Mouse (Mus musculus) limb, embryonic 13.5 days (tissue): ENCODE data around the gene Enox1. TPM values are rescaled to one million over a fixed set of nuclear protein-coding genes. Genes with fewer than 3 reads are reported as not detected.
"Not testable (repeated sequence)": the region's sequence is repeated elsewhere in the genome, so short reads cannot be mapped to it uniquely, and the experiment has no call there.

Source experiments
- ATAC-seq: fragments of 200-750 bp; cut with Nextera tagmentation; 2 replicates; pipeline ENCODE4 v1.8.0; 2017; ENCODE audit warnings: low read depth, moderate number of reproducible peaks, moderate TSS enrichment; ENCODE audit not compliant: low FRiP score
- H3K27ac ChIP-seq: fragments of 300-500 bp; sonication (generic); 2 replicates; pipeline ENCODE4 v1.5.1; 2015; ENCODE audit warnings: inconsistent platforms, mild to moderate bottlenecking, moderate library complexity
- H3K27me3 ChIP-seq: fragments of 300-500 bp; sonication (generic); 2 replicates; pipeline ENCODE4 v1.6.1; 2015; ENCODE audit warnings: mild to moderate bottlenecking, inconsistent platforms
- H3K36me3 ChIP-seq: fragments of 300-500 bp; sonication (generic); 2 replicates; pipeline ENCODE4 v1.6.1; 2015; ENCODE audit warnings: inconsistent platforms, mild to moderate bottlenecking, moderate library complexity
- H3K4me1 ChIP-seq: fragments of 300-500 bp; sonication (generic); 2 replicates; pipeline ENCODE4 v1.6.1; 2015; ENCODE audit warnings: inconsistent platforms
- H3K4me2 ChIP-seq: fragments of 300-500 bp; sonication (generic); replicated peaks from 2 replicates; pipeline ENCODE4 v1.6.1; 2015; ENCODE audit warnings: inconsistent platforms, mild to moderate bottlenecking, moderate library complexity
- H3K4me3 ChIP-seq: fragments of 300-500 bp; sonication (generic); 2 replicates; pipeline ENCODE4 v1.5.1; 2015; ENCODE audit warnings: moderate library complexity, mild to moderate bottlenecking, inconsistent platforms
- H3K9ac ChIP-seq: fragments of 300-500 bp; sonication (generic); 2 replicates; pipeline ENCODE4 v1.6.1; 2015; ENCODE audit warnings: mild to moderate bottlenecking, inconsistent platforms
- H3K9me3 ChIP-seq: fragments of 300-500 bp; sonication (generic); 2 replicates; pipeline ENCODE4 v1.6.1; 2016; ENCODE audit warnings: inconsistent platforms
- WGBS: fragments of 180-500 bp; shearing (Covaris S2); methylation state at CpG from one replicate; pipeline ENCODE4 v1.1.7; 2015; 5-methylcytosine and 5-hydroxymethylcytosine counted together
- polyA plus RNA-seq: library from polyadenylated mRNA; unstranded; fragments of >200 nt; fragmentation: Nextera tagmentation; extraction: Ambion mirVana; gene quantifications from 2 replicates; pipeline ENCODE4 v1.2.1, GENCODE M21; 2015

The Enox1 gene
- polyA plus RNA-seq, 1 experiment from 2014 or later = 18.9 TPM

DNA sequence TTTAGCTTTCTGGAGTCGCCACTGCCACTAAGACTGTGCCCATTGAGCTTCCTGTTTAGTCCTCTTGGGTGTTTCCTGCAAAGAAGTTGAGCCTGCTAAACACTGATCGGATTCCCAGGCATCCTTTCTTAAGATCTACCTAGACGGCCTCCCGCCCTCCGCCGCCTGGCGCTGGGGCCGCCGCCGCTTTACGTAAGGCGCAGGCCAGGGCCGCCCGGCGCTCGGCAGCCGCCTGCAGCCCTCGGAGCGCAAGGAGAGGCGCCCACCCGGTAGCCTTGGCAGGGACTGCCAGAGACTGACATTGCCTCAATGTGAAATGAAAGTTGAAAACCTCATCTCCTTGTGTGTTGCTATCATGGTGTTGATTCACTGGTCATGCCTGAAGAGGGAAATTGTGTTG lies 383.0 kb downstream of the Enox1 start:
- not testable (repeated sequence) for H3K4me2 ChIP-seq, H3K4me3 ChIP-seq, H3K36me3 ChIP-seq, H3K9ac ChIP-seq, H3K27ac ChIP-seq, H3K9me3 ChIP-seq, ATAC-seq, H3K27me3 ChIP-seq
- 56% methylated on average over 21 of the region's 21 CpGs for WGBS
- H3K4me1 ChIP-seq = peaks cover 15% of the 10 kb centered on the region; the same call in 1 of the 2 replicates

DNA sequence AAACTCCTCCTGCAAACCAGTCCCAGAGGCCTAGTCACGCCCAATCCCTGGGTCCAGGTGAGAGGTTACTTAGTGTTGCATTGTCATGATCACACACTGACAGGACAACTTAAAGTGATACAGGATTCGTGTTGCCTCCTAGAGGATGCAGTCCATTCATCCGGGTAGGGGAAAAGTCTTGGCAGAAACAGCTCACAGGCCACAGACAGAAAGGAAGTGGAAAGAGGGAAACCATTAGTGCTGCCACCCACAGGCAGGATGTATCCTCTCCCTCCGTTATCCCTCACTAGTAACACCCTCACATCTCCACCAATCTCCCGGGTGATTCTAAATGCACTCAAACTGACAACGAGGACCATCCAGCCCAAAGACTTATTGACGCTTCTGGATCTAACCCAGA lies 385.4 kb downstream of the Enox1 start:
- H3K9ac ChIP-seq = no peak overlapping the region
- H3K36me3 ChIP-seq = no peaks in the 10 kb centered on the region
- H3K27ac ChIP-seq = no peak overlapping the region
- peaks cover 7% of the 10 kb centered on the region; the same call in 1 of the 2 replicates for H3K9me3 ChIP-seq
- H3K4me1 ChIP-seq = peaks cover 15% of the 10 kb centered on the region; the same call in 1 of the 2 replicates
- no peak overlapping the region for H3K4me3 ChIP-seq
- no peak overlapping the region for H3K4me2 ChIP-seq
- no peak for ATAC-seq
- 69% methylated on average over 7 of the region's 7 CpGs for WGBS
- no peaks in the 10 kb centered on the region for H3K27me3 ChIP-seq

DNA sequence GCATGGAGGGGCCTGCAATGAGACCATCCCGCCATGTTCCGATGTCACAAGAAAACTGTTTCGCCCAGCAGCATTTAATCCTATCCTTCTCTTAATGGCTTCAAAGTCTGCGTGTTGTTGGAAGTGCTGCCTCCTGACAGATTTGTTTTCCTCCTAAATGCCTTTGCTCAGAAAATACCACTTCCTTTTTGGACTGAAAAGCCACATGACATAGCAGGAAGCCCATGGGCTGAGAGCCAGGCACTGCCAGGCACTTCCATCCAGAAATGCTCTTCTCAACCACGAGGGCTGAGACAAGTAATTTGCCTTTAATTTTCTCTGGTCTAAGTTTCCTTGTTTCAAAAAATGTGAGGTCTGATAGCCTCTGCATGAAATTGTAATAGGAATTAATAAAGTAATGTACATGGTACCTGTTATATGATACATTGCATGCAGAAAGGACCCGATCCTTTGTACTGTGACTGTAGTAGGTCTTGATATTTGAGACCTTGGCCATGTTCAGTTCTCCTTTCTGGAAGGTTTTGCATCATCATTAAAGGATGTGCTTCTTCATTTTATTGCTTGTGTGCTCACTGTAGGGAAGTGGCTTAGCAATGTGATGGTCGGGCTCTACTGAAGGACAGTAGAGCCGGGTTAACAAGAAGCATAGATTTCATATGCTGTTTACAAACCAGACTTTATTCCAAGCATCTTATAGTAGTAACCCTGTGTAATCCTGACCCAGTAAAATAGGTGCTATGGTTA lies 390.1 kb downstream of the Enox1 start:
- no peak for ATAC-seq
- Histone ChIP-seq H3K27me3 (no peaks in the 10 kb centered on the region), H3K9ac (no peak overlapping the region), H3K4me1 (peaks cover 15% of the 10 kb centered on the region; the same call in 1 of the 2 replicates), H3K27ac (no peak overlapping the region), H3K9me3 (peaks cover 4% of the 10 kb centered on the region; the same call in 1 of the 2 replicates), H3K36me3 (no peaks in the 10 kb centered on the region), H3K4me2 (no peak overlapping the region), H3K4me3 (no peak overlapping the region)
- WGBS = 85% methylated on average over 8 of the region's 8 CpGs

DNA sequence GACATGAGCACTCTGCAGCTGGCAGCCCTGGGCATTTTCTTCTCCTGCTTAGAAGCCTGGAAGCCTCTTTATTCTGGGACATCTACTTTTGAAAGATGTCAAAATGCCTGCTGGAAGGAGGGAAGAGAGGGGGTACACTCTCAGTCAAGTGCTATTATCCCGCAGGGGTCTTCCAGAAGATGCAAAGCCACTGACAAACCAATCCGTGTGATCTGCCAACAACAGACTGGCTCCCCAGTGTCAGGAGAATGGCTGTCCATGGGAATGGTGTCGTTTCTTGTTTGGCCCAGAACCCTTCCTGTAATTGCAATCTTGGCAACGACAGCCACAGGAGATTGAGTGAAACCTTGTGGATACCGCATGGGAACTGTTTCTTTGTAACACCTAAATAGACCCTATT lies 390.8 kb downstream of the Enox1 start:
- no peak for ATAC-seq
- WGBS = 85% methylated on average over 5 of the region's 5 CpGs
- Histone ChIP-seq H3K36me3 (no peaks in the 10 kb centered on the region), H3K9me3 (no peaks in the 10 kb centered on the region), H3K9ac (no peak overlapping the region), H3K27ac (no peak overlapping the region), H3K4me2 (no peak overlapping the region), H3K4me3 (no peak overlapping the region), H3K4me1 (peaks cover 11% of the 10 kb centered on the region; the same call in 1 of the 2 replicates), H3K27me3 (no peaks in the 10 kb centered on the region)

DNA sequence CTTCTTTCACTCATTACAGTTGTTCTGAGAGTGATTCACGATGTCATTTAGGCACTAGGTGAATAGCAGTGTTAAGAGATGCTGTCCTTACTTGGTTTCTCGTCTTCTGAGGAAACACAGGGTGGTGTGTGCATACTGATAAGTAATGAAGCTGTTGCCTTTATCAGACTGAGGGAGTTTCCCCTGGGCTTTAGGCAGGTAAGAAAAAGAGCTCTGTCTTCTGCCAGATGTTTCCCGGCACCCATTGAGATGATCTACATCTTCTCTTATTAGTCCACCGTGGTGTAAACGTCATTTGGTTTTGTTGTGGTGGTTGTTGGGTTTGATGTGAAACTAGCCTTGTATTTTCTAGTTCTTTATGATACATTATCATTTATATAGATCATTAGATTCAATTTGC lies 392.4 kb downstream of the Enox1 start:
- no peaks in the 10 kb centered on the region for H3K27me3 ChIP-seq
- no peak overlapping the region for H3K4me3 ChIP-seq
- no peaks in the 10 kb centered on the region for H3K4me1 ChIP-seq
- no peak overlapping the region for H3K4me2 ChIP-seq
- no peak overlapping the region for H3K27ac ChIP-seq
- no peaks in the 10 kb centered on the region for H3K36me3 ChIP-seq
- ATAC-seq = no peak
- 90% methylated on average over 5 of the region's 5 CpGs for WGBS
- no peaks in the 10 kb centered on the region for H3K9me3 ChIP-seq
- H3K9ac ChIP-seq = no peak overlapping the region

DNA sequence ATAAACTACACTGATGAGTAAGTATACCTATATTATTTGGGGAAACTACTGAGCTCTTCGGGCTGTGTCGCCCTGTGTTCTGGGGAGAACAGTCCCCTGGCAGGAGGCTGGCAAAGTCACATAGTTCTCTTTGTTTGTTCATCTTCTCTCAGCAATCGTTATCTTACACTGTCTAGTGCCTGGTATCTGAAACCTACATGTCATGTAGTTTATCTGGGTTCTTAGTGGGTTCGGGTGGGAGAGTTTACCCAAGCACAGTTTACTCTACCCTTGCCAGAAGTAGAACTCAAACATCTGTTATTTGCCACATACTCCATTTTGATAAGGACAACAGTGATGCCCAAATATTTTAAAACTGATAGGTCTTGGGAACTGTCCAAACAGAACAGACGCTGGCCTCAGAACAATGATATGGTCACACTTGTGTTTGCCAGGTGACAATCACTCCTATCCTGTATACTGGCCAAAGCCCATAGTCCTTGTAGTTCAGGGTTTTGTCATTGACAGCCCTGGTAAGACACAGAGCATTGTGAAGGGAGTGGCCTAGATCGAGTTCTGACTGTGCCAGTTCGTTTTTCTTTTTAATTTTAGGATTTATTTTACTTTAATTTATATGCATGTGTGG lies 401.0 kb downstream of the Enox1 start:
- Histone ChIP-seq H3K9ac (no peak overlapping the region), H3K36me3 (no peaks in the 10 kb centered on the region), H3K4me2 (no peak overlapping the region), H3K4me3 (no peak overlapping the region), H3K9me3 (no peaks in the 10 kb centered on the region), H3K4me1 (no peaks in the 10 kb centered on the region), H3K27me3 (no peaks in the 10 kb centered on the region), H3K27ac (no peak overlapping the region)
- 88% methylated on average over 7 of the region's 7 CpGs for WGBS
- ATAC-seq = no peak

DNA sequence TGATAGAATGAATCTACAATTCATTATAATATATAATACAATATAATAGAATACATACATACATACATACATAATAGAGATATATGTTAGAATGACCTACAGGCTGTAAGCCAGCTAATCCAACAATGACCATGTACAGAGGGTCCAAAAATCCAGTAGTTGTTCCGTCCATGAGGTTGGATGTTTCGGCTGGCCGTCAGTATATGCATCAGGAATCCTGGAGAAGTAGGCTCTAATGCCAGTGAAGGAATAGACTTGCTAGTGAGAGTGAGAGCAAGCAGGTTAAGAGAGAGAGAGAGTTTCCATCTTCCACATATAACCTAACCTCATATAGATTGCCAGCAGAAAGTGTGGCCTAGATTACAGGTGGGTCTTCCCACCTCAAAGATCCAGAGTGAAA lies 402.3 kb downstream of the Enox1 start:
- Histone ChIP-seq H3K9me3 (no peaks in the 10 kb centered on the region), H3K4me2 (no peak overlapping the region), H3K4me1 (no peaks in the 10 kb centered on the region), H3K27me3 (no peaks in the 10 kb centered on the region), H3K27ac (no peak overlapping the region), H3K4me3 (no peak overlapping the region), H3K9ac (no peak overlapping the region), H3K36me3 (no peaks in the 10 kb centered on the region)
- ATAC-seq = no peak
- 93% methylated on average over 3 of the region's 3 CpGs for WGBS

DNA sequence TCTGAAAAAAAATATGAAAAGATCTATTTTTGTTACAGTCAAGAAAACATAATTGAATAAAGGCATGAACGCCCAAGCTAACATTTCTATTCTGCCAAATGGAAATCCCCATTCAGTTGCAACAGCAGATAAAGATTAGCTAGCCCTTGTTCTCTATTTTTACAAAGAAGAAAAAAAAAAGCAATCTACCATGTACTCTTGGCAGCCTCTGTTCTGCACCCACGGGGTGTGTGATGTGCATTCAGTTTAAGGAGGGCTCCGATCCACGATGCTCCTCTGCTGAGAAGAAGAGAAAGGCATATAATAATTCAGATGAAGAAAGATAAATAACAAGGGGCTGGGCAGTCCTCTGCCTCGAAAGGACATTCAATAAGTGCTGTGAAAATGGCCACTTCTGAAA lies 403.2 kb downstream of the Enox1 start:
- Histone ChIP-seq H3K4me2 (no peak overlapping the region), H3K27me3 (no peaks in the 10 kb centered on the region), H3K27ac (no peak overlapping the region), H3K4me1 (no peaks in the 10 kb centered on the region), H3K9ac (no peak overlapping the region), H3K9me3 (no peaks in the 10 kb centered on the region), H3K4me3 (no peak overlapping the region), H3K36me3 (no peaks in the 10 kb centered on the region)
- no peak for ATAC-seq
- WGBS = 86% methylated on average over 5 of the region's 5 CpGs

DNA sequence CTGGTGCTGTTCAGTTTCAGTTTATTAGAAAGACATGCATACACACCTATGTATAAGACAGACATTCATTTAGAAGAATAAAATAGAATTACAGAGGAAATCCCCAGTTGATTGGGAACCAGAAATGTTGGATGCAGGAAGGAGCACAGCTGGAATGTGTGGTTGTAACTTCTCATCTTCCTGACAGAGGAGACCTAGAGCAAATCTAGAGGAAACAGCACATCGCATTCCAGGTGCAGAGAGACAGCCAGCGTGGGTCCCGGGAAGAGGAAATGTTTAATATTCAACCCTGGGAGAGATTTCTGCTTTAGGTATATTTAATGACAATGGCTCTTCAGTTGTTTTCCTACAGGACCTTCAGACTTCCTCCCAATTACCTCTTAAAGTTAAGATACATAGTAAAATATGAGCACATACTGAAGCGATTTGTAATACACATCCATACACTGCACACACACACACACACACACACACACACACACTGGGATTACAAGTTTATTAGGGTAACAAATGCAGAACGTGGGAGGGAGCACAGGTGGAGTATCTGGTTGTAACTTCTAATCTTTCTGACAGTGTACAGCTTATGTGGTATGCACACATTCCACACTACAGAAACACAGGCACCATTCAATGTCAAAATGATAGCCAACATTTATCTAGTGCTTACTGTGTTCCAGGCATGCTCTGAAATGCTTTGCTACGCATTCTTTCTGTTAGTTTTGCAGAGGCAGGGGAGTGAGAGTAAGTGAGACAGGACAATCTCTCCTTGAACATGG lies 405.4 kb downstream of the Enox1 start:
- WGBS = 51% methylated on average over 6 of the region's 6 CpGs
- no peak overlapping the region for H3K4me3 ChIP-seq
- H3K27me3 ChIP-seq = no peaks in the 10 kb centered on the region
- no peaks in the 10 kb centered on the region for H3K9me3 ChIP-seq
- H3K9ac ChIP-seq = no peak overlapping the region
- no peaks in the 10 kb centered on the region for H3K36me3 ChIP-seq
- H3K4me2 ChIP-seq = no peak overlapping the region
- peak; percentile 54 for ATAC-seq
- no peak overlapping the region for H3K27ac ChIP-seq
- H3K4me1 ChIP-seq = no peaks in the 10 kb centered on the region

DNA sequence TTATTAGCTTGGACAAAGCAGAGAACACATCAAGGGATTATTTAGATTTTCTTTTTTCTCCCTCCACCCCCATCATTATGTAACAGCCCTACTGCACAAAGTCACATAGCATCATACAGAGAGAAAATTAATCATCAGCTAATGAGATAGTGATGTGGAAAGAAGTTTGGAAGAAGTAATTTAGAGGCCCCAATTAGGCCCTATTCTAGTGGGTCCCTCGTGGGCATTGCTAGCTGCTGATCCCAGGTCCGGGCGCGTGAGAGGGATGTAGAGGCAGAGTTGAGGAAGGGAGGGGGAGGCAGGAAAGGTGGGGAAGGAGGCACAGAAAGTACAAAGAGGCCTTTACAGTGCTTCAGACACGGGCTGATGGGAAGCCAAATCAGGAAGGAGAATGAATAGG lies 407.4 kb downstream of the Enox1 start:
- H3K4me2 ChIP-seq = no peak overlapping the region
- no peak for ATAC-seq
- no peak overlapping the region for H3K9ac ChIP-seq
- H3K9me3 ChIP-seq = no peaks in the 10 kb centered on the region; the same call in 1 of the 2 replicates
- no peaks in the 10 kb centered on the region for H3K36me3 ChIP-seq
- no peaks in the 10 kb centered on the region for H3K27me3 ChIP-seq
- H3K4me3 ChIP-seq = no peak overlapping the region
- 66% methylated on average over 5 of the region's 5 CpGs for WGBS
- H3K4me1 ChIP-seq = no peaks in the 10 kb centered on the region
- H3K27ac ChIP-seq = no peak overlapping the region

DNA sequence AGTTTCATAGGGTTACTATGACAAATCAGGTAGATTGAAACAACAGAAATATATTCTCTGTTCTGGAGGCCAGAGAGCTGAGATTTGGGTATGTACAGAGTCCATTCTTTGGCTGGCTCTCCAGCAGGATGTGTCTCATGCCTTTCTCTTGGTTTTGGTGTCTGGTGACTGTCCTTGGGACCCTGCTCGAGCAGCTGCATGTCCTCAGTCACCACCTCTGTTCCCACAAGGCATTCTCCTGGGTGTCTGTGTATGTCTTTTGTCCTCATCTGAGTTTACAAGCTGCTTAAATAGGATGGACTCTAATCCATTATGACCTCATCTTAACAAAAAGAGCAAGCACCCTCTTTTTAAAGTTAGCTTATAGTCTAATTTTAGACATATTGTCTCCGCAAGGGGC lies 410.6 kb downstream of the Enox1 start:
- WGBS = 69% methylated on average over 2 of the region's 2 CpGs
- H3K27me3 ChIP-seq = no peaks in the 10 kb centered on the region
- ATAC-seq = no peak
- no peak overlapping the region for H3K27ac ChIP-seq
- H3K9me3 ChIP-seq = no peaks in the 10 kb centered on the region; the same call in 1 of the 2 replicates
- no peak overlapping the region for H3K9ac ChIP-seq
- H3K4me2 ChIP-seq = no peak overlapping the region
- H3K4me1 ChIP-seq = no peaks in the 10 kb centered on the region
- H3K36me3 ChIP-seq = no peaks in the 10 kb centered on the region
- no peak overlapping the region for H3K4me3 ChIP-seq

DNA sequence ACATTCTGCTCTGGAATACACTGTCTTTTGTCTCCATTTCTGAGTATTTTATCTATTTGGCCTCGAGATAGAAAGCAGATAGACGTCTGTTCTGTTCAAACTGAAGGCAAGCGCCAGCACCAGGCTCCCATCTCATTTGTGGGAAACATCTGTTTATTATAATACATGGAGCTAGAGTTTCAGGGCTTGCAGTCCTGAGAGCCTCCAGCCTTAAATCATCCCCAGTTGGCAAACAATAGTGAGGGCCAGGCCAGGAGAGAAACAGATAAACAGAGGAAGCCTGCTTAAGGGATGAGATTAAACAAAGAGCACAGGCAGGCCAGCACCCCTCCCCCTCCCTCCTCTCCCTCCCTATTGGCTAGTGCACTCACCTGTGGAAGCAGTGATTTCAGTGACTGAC lies 417.9 kb downstream of the Enox1 start:
- Histone ChIP-seq H3K9me3 (0 out of 2 replicates have a peak, but pooled peaks cover 3% of the 10 kb centered on the region), H3K4me3 (no peak overlapping the region), H3K4me1 (peaks cover 20% of the 10 kb centered on the region; the same call in 1 of the 2 replicates), H3K27me3 (no peaks in the 10 kb centered on the region), H3K36me3 (no peaks in the 10 kb centered on the region), H3K27ac (peak overlapping the region; percentile 44; the same call in 1 of the 2 replicates), H3K9ac (no peak overlapping the region), H3K4me2 (no peak overlapping the region)
- ATAC-seq = peak; percentile 41; the same call in 1 of the 2 replicates
- 7% methylated on average over 3 of the region's 3 CpGs for WGBS
